In genomic region chr3:121481564-121481963, GRCm38 (mm10) we compare ENCODE assay signal across 18 mouse cellular contexts. TPM values are rescaled to one million over a fixed set of nuclear protein-coding genes. Genes with fewer than 3 reads are reported as not detected.
A peak's percentile ranks its signal among the peaks of the same experiment; 100 is the strongest.
DNase-seq lines count a peak whose midpoint lies in the region; ATAC-seq and TF ChIP-seq lines count a peak whose summit lies in the region.
"Had no signal": no experiment of that assay in that cellular context is flagged by ENCODE, and none has a peak within 500 bp of the region (broad histone marks: within the 10 kb centered on the region; RNA-seq: fewer than 3 reads in every experiment).

No protein-coding gene starts in this region.

- H3K9ac ChIP-seq in kidney, embryonic 15.5 days: no peak overlapping the region
- no peak overlapping the region for H3K9ac ChIP-seq in embryonic facial prominence, embryonic 15.5 days
- H3K9ac ChIP-seq: heart, embryonic 13.5 days; liver, embryonic 13.5 days; stomach, embryonic 15.5 days had no signal

- H3K4me1 ChIP-seq in kidney, embryonic 15.5 days: peaks cover 23% of the 10 kb centered on the region
- H3K4me1 ChIP-seq in embryonic facial prominence, embryonic 15.5 days: peaks cover 21% of the 10 kb centered on the region
- H3K4me1 ChIP-seq: stomach, embryonic 15.5 days had no signal

- no peaks in the 10 kb centered on the region for H3K36me3 ChIP-seq in kidney, embryonic 15.5 days
- no peaks in the 10 kb centered on the region for H3K36me3 ChIP-seq in embryonic facial prominence, embryonic 15.5 days
- H3K36me3 ChIP-seq: heart, embryonic 13.5 days; liver, embryonic 13.5 days; stomach, embryonic 15.5 days had no signal

- H3K4me2 ChIP-seq in kidney, embryonic 15.5 days: no peak overlapping the region
- H3K4me2 ChIP-seq in embryonic facial prominence, embryonic 15.5 days (replicated peaks): no peak overlapping the region
- H3K4me2 ChIP-seq: heart, embryonic 13.5 days; liver, embryonic 13.5 days; stomach, embryonic 15.5 days had no signal

- no peaks in the 10 kb centered on the region for H3K9me3 ChIP-seq in kidney, embryonic 15.5 days (replicated peaks)
- no peaks in the 10 kb centered on the region for H3K9me3 ChIP-seq in embryonic facial prominence, embryonic 15.5 days (replicated peaks)
- H3K9me3 ChIP-seq: heart, embryonic 13.5 days; liver, embryonic 13.5 days; stomach, embryonic 15.5 days had no signal

- TF ChIP-seq CTCF in gastrocnemius, adult 2 months (IDR thresholded peaks at IDR 0.05): no peak

- peaks cover 3% of the 10 kb centered on the region; the same call in 1 of the 2 replicates for H3K27me3 ChIP-seq in kidney, embryonic 15.5 days
- H3K27me3 ChIP-seq in embryonic facial prominence, embryonic 15.5 days: no peaks in the 10 kb centered on the region
- H3K27me3 ChIP-seq: liver, embryonic 13.5 days; stomach, embryonic 15.5 days had no signal

- DNase-seq in embryo, embryonic 10 days (ENCODE audit: low spot score): peak; percentile 67
- no peak for DNase-seq in embryo, embryonic 9.5 days (ENCODE audit: extremely low spot score)
- DNase-seq in kidney, adult 9 months: no peak
- peak; percentile 23 for DNase-seq in NIH3T3 (ENCODE audit: low read depth)
- DNase-seq in left cerebral cortex, postnatal 14 days (ENCODE audit: low spot score in 2 of 2): no peak
- DNase-seq in gastrocnemius, adult 2 months: no peak
- DNase-seq: adrenal gland, postnatal 10 days; cerebellum, adult 18-20 months; cerebellum, postnatal 36 days; heart, postnatal 36 days; kidney, adult 8-10 months; liver, embryonic 13.5 days had no signal

- intact Hi-C loops in left cerebral cortex, postnatal 14 days (cut with DNase I): no loop called here
- intact Hi-C loops in gastrocnemius, adult 2 months (cut with DNase I): no loop called here

- no peak overlapping the region for H3K4me3 ChIP-seq in kidney, embryonic 15.5 days (replicated peaks)
- H3K4me3 ChIP-seq in embryonic facial prominence, embryonic 15.5 days (replicated peaks): no peak overlapping the region
- H3K4me3 ChIP-seq in gastrocnemius, adult 2 months: no peak overlapping the region
- H3K4me3 ChIP-seq: heart, embryonic 13.5 days; liver, embryonic 13.5 days; stomach, embryonic 15.5 days had no signal

- 22% methylated on average over 6 of the region's 6 CpGs for WGBS in kidney, embryonic 15.5 days
- WGBS in embryonic facial prominence, embryonic 15.5 days: 25% methylated on average over 6 of the region's 6 CpGs

- peak; percentile 76 for ATAC-seq in kidney, embryonic 15.5 days (replicated peaks; ENCODE audit: low FRiP score)
- ATAC-seq in embryonic facial prominence, embryonic 15.5 days (ENCODE audit: insufficient number of reproducible peaks, low FRiP score, low TSS enrichment, low read depth): peak; percentile 71

- no peak overlapping the region for H3K27ac ChIP-seq in kidney, embryonic 15.5 days
- H3K27ac ChIP-seq in embryonic facial prominence, embryonic 15.5 days (replicated peaks): peak overlapping the region; percentile 29; the same call in 1 of the 2 replicates
- no peak overlapping the region for H3K27ac ChIP-seq in gastrocnemius, adult 2 months
- H3K27ac ChIP-seq: heart, embryonic 13.5 days; liver, embryonic 13.5 days; stomach, embryonic 15.5 days had no signal

RNA-seq across cellular contexts. Expression of gene Slc44a3, which starts 50.6 kb away (rescaled TPM):
- 7.2 and 10.1 TPM in 2 replicates for polyA plus RNA-seq in kidney, embryonic 15.5 days (2015; fragmentation: Nextera tagmentation; extraction: Ambion mirVana)
- polyA plus RNA-seq in embryonic facial prominence, embryonic 15.5 days (2015; fragmentation: Nextera tagmentation; extraction: Ambion mirVana): 4.4 and 6.2 TPM in 2 replicates
- not detected for total RNA-seq in left cerebral cortex, postnatal 14 days (2021)
- not detected for total RNA-seq in gastrocnemius, adult 2 months (2021)
- total RNA-seq: CH12.LX; megakaryocyte, adult 5-6 weeks had no signal

RNA-seq across cellular contexts. Expression of gene Cnn3, which starts 55.3 kb away (rescaled TPM):
- polyA plus RNA-seq in kidney, embryonic 15.5 days (2015; fragmentation: Nextera tagmentation; extraction: Ambion mirVana): 607 and 612 TPM in 2 replicates
- polyA plus RNA-seq in embryonic facial prominence, embryonic 15.5 days (2015; fragmentation: Nextera tagmentation; extraction: Ambion mirVana): 844 and 852 TPM in 2 replicates
- 10 to 100 TPM; 65.0 to 67.9 TPM for total RNA-seq in left cerebral cortex, postnatal 14 days (2021)
- total RNA-seq in gastrocnemius, adult 2 months (2021): 10 to 100 TPM; 16.5 to 28.2 TPM

Comparison
In these comparisons a context has a peak if more than half of its experiments do, and no peak if none do; other contexts are left out.
1. DNase-seq: peak in embryo, embryonic 10 days (single experiment) and NIH3T3 (single experiment); none in embryo, embryonic 9.5 days (single experiment), kidney, adult 9 months (single experiment), left cerebral cortex, postnatal 14 days (0 of 2) and gastrocnemius, adult 2 months (single experiment).